Mouse (Mus musculus): ENCODE measurements at regions not wholly inside any gene's neighbourhood (a gene's known extent, or its start where the extent isn't known, plus 50 kb on each side); places are given as distances from the start of the nearest gene placed in this dataset.

DNA sequence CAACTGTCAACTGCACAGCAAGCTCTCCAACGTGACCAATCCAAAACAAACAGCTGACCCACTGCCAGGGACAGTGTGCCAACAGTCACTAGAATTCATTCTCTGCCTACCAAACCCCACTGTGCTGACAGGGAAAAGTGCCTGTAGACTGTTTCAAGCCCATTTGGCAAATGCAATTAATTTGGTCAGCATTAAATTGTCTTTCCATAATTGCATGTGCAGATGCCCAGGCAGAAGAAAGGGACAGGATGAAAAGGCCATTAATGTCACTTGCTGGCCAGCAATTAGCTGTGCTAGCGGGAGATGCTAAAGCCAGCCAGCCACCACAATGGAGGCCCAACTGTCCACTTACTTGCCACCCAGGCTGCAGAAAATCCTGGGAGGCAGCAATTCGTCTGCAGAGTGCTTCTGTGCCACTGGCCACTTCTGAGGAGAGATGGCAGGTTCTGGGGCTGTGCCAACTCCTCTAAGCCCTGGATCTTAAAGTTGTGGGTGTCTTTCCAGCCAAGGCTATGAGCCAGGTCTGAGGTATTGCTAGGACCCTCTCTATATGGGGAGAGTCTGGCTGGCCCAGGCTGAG lies 108.8 kb upstream of the Kdm8 start:
- H3K4me1 ChIP-seq (ENCODE audit: control insufficient read depth, insufficient read depth, insufficient read length, low read length) = no peaks in the 10 kb centered on the region
- H3K4me3 ChIP-seq (ENCODE audit: insufficient read depth, low read depth, low read length) = no peak overlapping the region
- no peak overlapping the region for H3K27ac ChIP-seq (replicated peaks; ENCODE audit: low read depth, low read length)

GRCm38 (mm10) chr7:125336826-125337225 lies 107.7 kb upstream of the Kdm8 start:
- Histone ChIP-seq H3K27ac (replicated peaks; ENCODE audit: low read depth, low read length) (no peak overlapping the region), H3K4me3 (ENCODE audit: insufficient read depth, low read depth, low read length) (no peak overlapping the region), H3K4me1 (ENCODE audit: control insufficient read depth, insufficient read depth, insufficient read length, low read length) (no peaks in the 10 kb centered on the region)

DNA sequence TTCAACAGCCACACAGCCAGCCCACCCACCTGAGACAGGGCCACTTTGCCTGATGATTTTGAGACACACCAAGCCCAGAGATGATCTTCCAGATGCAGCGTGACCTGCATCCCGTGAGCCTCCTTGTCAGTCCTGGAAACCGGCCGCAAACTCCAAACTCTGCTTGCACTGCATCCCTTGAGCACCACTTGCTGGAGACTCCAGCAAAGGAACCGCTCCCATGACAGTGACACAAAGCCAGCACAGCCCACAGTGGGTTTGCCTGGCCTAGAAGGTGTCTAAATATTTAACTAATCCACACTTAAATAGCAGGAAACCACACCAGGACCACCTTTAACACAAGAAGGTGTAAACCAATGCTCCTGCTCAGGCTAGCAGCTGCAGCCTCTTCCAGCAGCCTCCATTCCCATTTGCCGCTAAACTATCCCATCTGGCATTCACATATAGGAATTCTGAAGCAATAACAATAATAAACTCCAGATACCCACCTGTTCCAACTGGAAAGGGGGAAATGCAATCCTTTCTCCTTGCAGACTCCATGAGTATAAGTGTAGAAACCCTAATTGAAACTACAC lies 106.2 kb upstream of the Kdm8 start:
- Histone ChIP-seq H3K27ac (replicated peaks; ENCODE audit: low read depth, low read length) (no peak overlapping the region), H3K4me1 (ENCODE audit: control insufficient read depth, insufficient read depth, insufficient read length, low read length) (no peaks in the 10 kb centered on the region)

GRCm38 (mm10) chr7:125340326-125340905 lies 104.1 kb upstream of the Kdm8 start:
- H3K27ac ChIP-seq (replicated peaks; ENCODE audit: low read depth, low read length) = no peak overlapping the region
- H3K4me1 ChIP-seq (ENCODE audit: control insufficient read depth, insufficient read depth, insufficient read length, low read length) = no peaks in the 10 kb centered on the region
- no peak overlapping the region for H3K4me3 ChIP-seq (ENCODE audit: insufficient read depth, low read depth, low read length)

More for the DNA sequence above, 106.2 kb upstream of the Kdm8 start:
- no peak overlapping the region for H3K4me3 ChIP-seq (ENCODE audit: insufficient read depth, low read depth, low read length)

DNA sequence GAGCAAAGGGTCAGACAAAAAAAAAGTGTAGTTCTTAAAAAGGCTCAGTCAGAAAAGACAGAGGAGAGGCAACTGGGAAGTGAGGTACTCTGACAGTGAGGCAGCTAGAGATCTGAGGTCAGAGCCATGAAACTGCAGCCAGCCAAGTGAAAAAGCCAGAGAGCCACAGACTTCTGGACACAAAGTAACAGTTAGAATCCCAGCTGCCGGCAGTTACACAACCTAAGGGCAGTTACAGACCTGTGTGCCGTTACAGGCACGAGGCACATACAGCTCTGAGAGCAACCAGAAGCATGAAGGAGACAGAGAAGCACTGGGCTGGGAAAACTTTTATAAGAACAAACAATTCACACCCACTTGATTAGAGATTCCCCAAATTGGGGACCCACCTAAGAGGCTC lies 94.9 kb upstream of the Kdm8 start:
- Histone ChIP-seq H3K4me1 (ENCODE audit: control insufficient read depth, insufficient read depth, insufficient read length, low read length) (no peaks in the 10 kb centered on the region), H3K27ac (replicated peaks; ENCODE audit: low read depth, low read length) (no peak overlapping the region), H3K4me3 (ENCODE audit: insufficient read depth, low read depth, low read length) (no peak overlapping the region)

GRCm38 (mm10) chr7:125354211-125354610 lies 90.3 kb upstream of the Kdm8 start:
- no peak overlapping the region for H3K4me3 ChIP-seq (ENCODE audit: insufficient read depth, low read depth, low read length)
- H3K27ac ChIP-seq (replicated peaks; ENCODE audit: low read depth, low read length) = no peak overlapping the region
- no peaks in the 10 kb centered on the region for H3K4me1 ChIP-seq (ENCODE audit: control insufficient read depth, insufficient read depth, insufficient read length, low read length)

DNA sequence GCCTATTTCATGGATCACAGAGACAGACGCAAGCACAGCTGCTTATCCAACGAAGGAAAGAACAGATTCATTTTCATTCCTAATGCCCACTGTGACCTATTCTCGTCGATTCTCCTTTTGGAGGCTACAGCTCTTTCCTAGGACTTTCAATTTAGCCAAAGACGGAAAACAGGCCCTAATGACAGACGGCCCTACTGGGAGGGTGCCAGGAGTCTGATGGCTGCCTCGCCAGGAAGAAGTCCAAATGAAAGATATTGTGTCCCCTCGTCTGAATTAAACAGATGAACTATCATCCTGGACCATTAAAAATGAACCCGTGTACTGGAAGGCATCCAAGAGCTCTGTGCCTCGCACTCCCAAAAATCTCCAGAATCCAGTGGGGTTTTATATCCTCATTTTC lies 89.5 kb upstream of the Kdm8 start:
- Histone ChIP-seq H3K4me3 (ENCODE audit: insufficient read depth, low read depth, low read length) (no peak overlapping the region), H3K27ac (replicated peaks; ENCODE audit: low read depth, low read length) (no peak overlapping the region), H3K4me1 (ENCODE audit: control insufficient read depth, insufficient read depth, insufficient read length, low read length) (no peaks in the 10 kb centered on the region)

DNA sequence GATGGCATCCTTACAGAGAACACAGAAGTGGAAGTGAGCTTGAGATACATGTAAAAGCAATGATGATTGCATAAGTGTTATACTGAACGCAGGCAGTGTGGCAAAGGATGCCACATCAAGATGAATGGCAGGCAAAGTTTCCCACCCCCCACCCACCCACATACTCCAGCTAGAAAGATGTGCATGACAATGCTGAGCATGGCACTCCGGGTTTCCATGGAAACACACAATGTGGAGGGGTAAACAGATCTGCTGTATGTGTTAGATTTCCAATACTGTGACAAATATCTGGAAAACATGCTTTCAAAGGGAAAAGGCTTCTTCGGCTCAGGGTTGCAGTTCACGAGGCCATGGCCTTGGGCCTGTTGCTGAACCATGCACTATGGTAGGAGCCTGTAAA lies 86.5 kb upstream of the Kdm8 start:
- Histone ChIP-seq H3K4me1 (ENCODE audit: control insufficient read depth, insufficient read depth, insufficient read length, low read length) (no peaks in the 10 kb centered on the region), H3K4me3 (ENCODE audit: insufficient read depth, low read depth, low read length) (no peak overlapping the region), H3K27ac (replicated peaks; ENCODE audit: low read depth, low read length) (no peak overlapping the region)

DNA sequence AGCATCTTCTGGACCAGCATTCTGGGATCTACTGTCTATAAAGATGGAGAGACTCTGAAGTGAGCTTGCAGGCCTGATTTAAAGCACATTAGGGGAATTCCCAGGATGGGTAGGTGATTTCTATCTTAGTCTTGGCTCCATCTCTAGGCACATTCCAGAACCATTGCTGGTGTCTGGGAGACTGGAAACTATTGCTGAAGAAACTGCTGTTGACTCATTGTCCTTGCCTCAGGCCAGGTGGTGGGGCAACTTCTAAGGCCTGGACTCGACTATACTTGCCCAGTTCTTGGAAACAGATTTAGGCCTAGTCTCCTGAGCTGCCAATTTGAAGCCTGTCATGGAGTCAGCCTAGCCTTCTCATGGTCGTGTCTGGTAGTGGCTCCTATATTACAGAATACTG lies 61.5 kb upstream of the Kdm8 start:
- H3K4me3 ChIP-seq (ENCODE audit: insufficient read depth, low read depth, low read length) = no peak overlapping the region
- H3K27ac ChIP-seq (replicated peaks; ENCODE audit: low read depth, low read length) = no peak overlapping the region
- no peaks in the 10 kb centered on the region; the same call in 1 of the 2 replicates for H3K4me1 ChIP-seq (ENCODE audit: control insufficient read depth, insufficient read depth, insufficient read length, low read length)

DNA sequence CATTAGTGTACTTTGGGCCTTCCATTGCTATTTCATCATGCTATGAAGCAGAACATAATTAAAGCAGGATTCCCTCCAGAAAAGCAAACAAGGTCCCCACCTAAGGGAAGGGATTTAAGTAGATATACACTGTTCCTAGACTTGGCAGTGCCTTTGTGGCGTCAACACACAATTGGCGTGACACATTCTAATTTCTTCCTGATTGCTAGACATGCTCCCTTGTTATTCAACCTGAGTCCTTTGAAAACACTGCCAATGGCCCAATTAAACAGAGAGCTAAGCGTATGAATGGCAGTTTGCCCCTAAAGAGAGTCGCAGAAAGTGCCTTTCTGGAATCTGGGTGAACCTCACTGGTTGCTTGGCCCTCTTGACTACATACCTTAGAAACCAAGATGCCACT lies 60.3 kb upstream of the Kdm8 start:
- no peak overlapping the region for H3K27ac ChIP-seq (replicated peaks; ENCODE audit: low read depth, low read length)
- H3K4me3 ChIP-seq (ENCODE audit: insufficient read depth, low read depth, low read length) = no peak overlapping the region
- no peaks in the 10 kb centered on the region for H3K4me1 ChIP-seq (ENCODE audit: control insufficient read depth, insufficient read depth, insufficient read length, low read length)

- no peak overlapping the region for H3K4me3 ChIP-seq (ENCODE audit: insufficient read depth, low read depth, low read length)
- peaks cover 2% of the 10 kb centered on the region; the same call in 1 of the 2 replicates for H3K4me1 ChIP-seq (ENCODE audit: control insufficient read depth, insufficient read depth, insufficient read length, low read length)
- H3K27ac ChIP-seq (replicated peaks; ENCODE audit: low read depth, low read length) = no peak overlapping the region
Measured at GRCm38 (mm10) chr7:125392536-125392935, 51.9 kb upstream of the Kdm8 start.

GRCm38 (mm10) chr7:125393228-125393627 lies 51.2 kb upstream of the Kdm8 start:
- Histone ChIP-seq H3K4me1 (ENCODE audit: control insufficient read depth, insufficient read depth, insufficient read length, low read length) (peaks cover 2% of the 10 kb centered on the region; the same call in 1 of the 2 replicates), H3K27ac (replicated peaks; ENCODE audit: low read depth, low read length) (no peak overlapping the region), H3K4me3 (ENCODE audit: insufficient read depth, low read depth, low read length) (0 out of 2 replicates have a peak overlapping the region, but pooled peaks have one; percentile 2)

DNA sequence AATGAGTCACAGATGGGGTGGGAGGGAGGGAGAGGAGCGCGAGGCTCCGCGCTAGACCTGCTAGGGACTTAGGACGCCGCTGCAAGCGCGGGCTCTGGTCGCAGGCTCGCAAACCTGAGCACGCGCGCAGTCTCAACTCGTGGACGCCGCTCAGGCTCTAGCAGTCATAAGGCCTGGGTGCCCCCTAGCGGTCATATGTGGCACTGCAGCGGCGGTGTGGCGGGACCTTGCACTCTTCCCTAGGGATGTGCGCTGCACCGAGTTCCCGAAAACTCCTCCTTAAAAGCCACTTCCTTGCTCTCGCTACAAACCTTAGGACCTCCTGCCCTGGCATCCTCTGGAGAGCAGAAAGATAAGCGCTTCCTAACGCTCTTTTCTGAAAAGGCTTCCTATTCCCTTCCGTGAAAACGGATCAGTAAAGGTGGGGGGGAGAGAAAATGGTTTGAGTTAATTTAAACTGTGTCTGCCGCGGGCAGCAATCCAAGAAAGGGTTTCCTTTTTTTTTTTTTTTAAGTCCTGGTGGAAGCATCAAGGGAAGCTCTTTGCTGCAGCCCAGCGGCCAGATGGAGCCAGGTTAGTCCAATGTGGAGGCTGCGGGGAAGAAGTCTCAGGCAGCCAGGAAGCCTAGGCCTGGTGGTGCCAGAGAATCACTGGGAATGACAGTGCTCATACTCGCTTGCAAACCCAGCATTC lies 50.7 kb upstream of the Kdm8 start:
- peak overlapping the region; percentile 43 for H3K4me3 ChIP-seq (ENCODE audit: insufficient read depth, low read depth, low read length)
- peaks cover 2% of the 10 kb centered on the region; the same call in 1 of the 2 replicates for H3K4me1 ChIP-seq (ENCODE audit: control insufficient read depth, insufficient read depth, insufficient read length, low read length)
- H3K27ac ChIP-seq (replicated peaks; ENCODE audit: low read depth, low read length) = no peak overlapping the region

Measured in brown adipose tissue, adult 24 weeks (tissue).